Mouse (Mus musculus): ENCODE measurements around the gene Stard9.

- TF ChIP-seq TAL1 (conservative IDR thresholded peaks at IDR 0.05; ENCODE audit: low read depth, low read length): no peak
- no peak for TF ChIP-seq GATA1 (IDR thresholded peaks at IDR 0.05; ENCODE audit: borderline replicate concordance, low read length)
- no peak for TF ChIP-seq CTCF (IDR thresholded peaks at IDR 0.05; ENCODE audit: low read depth, low read length)
These were observed 27.8 kb downstream of the Stard9 start for GRCm38 (mm10) chr2:120656711-120657110.

All from G1E (cell line).